In the genomic region with DNA sequence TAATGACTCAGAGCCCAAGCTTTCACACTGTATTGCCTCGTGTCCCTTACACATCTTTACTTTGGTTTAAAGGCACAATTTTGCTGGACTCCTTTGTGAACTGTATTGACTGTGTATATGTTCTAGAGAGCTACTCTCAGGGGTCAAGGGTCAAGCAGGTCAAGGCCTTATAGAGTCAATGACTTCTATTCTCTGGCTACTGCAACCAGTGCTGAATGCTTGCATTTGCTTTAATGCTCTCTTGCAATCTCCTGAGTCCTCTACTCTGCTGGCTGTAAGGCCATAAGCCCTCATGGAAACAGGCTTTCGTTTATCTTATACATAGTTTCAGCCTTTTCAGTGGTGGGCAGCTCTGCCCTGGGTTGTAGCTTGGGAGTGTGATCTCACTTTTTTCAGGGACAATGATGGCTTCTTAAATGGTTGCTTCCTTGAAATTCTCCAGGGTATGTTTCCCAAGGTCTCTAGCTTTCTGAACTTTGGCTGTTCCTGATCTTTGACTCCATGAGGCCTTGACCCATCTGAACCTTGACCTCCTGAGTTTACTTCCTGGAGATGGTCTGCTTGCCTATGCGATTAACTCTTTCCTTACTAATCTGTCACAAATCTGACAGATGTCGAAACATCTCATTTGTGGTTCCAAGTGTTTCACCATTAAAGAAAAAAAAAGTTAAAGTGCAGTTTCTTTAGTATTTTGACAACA, we compare ENCODE assay signal across 18 mouse cellular contexts.
"Had no signal": no experiment of that assay in that cellular context is flagged by ENCODE, and none has a peak within 500 bp of the region (broad histone marks: within the 10 kb centered on the region; RNA-seq: fewer than 3 reads in every experiment).

No protein-coding gene starts in this region.

- H3K36me3 ChIP-seq: limb, embryonic 12.5 days; liver, embryonic 15.5 days; neural tube, embryonic 12.5 days; stomach, embryonic 15.5 days had no signal

- DNase-seq: kidney, postnatal 10 days; kidney, postnatal 4 days; liver; lung, embryonic 14.5 days; lung, postnatal 10 days; retina, postnatal 1 day; right cerebral cortex, postnatal 4 days; spleen, adult 18-20 months; thymus, postnatal 36 days had no signal

- H3K4me3 ChIP-seq: layer of hippocampus, adult 2 months; limb, embryonic 12.5 days; liver, embryonic 15.5 days; megakaryocyte, embryonic 14.5 days; myocyte; neural tube, embryonic 12.5 days; stomach, embryonic 15.5 days had no signal

- H3K4me1 ChIP-seq: limb, embryonic 12.5 days; liver, embryonic 15.5 days; megakaryocyte, embryonic 14.5 days; neural tube, embryonic 12.5 days; stomach, embryonic 15.5 days had no signal

- ATAC-seq: intestine, postnatal 0 days had no signal

- H3K4me2 ChIP-seq: limb, embryonic 12.5 days; liver, embryonic 15.5 days; lung, embryonic 14.5 days; neural tube, embryonic 12.5 days; stomach, embryonic 15.5 days had no signal

- H3K27ac ChIP-seq: layer of hippocampus, adult 2 months; limb, embryonic 12.5 days; liver, embryonic 15.5 days; macrophage; neural tube, embryonic 12.5 days; stomach, embryonic 15.5 days had no signal

- H3K27me3 ChIP-seq: liver, embryonic 15.5 days; megakaryocyte, embryonic 14.5 days; neural tube, embryonic 12.5 days; stomach, embryonic 15.5 days had no signal

- H3K9ac ChIP-seq: limb, embryonic 12.5 days; liver, embryonic 15.5 days; lung, embryonic 14.5 days; neural tube, embryonic 12.5 days; stomach, embryonic 15.5 days had no signal

- H3K9me3 ChIP-seq: limb, embryonic 12.5 days; liver, embryonic 15.5 days; neural tube, embryonic 12.5 days; stomach, embryonic 15.5 days had no signal
